Mouse (Mus musculus): ENCODE data around the gene Pkp1. TPM values are rescaled to one million over a fixed set of nuclear protein-coding genes. Genes with fewer than 3 reads are reported as not detected.
A peak's percentile ranks its signal among the peaks of the same experiment; 100 is the strongest.

Pkp1 gene
- total RNA-seq (2022), result not detected

GRCm38 (mm10) chr1:135918644-135919407 lies at the start of gene Pkp1:
Gene Pkp1, minus strand, starts transcription at chr1:135919207.
- DNase-seq (ENCODE audit: low spot score in 2 of 2), result no peak

GRCm38 (mm10) chr1:135967739-135968138 lies 48.7 kb upstream of the Pkp1 start:
- no peak for DNase-seq (ENCODE audit: low spot score in 2 of 2)

GRCm38 (mm10) chr1:135964561-135964960 lies 45.6 kb upstream of the Pkp1 start:
- DNase-seq (ENCODE audit: low spot score in 2 of 2), result no peak

GRCm38 (mm10) chr1:135963177-135963576 lies 44.2 kb upstream of the Pkp1 start:
- DNase-seq (ENCODE audit: low spot score in 2 of 2), result no peak

- DNase-seq (ENCODE audit: low spot score in 2 of 2), result no peak
Measured at GRCm38 (mm10) chr1:135958483-135958882, 39.5 kb upstream of the Pkp1 start.

DNA sequence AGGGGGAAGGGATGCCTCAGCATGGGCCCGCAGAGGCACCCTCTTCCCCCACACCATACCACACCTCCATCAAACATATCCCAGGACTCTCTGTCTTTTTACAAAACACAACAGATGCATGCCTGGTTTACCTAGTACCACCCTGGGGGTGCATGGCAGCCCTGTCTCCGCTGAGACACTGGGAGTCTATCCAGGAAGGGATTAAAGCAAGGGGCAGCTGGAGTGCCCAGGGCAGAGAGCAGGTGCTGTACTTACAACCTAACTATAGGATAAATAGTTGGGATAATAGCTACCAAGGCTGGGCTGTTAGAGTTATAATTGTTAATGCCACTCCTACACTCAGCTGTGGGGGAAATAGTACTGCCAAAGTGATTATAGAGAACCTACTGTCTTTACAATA lies 29.9 kb upstream of the Pkp1 start:
- DNase-seq (ENCODE audit: low spot score in 2 of 2), result no peak

- peak; percentile 29 to 44 for DNase-seq (ENCODE audit: low spot score in 2 of 2)
Measured at GRCm38 (mm10) chr1:135946247-135946646, 27.2 kb upstream of the Pkp1 start.

- DNase-seq (ENCODE audit: low spot score in 2 of 2), result peak in 1 of 2 experiments; percentile 25
Measured at GRCm38 (mm10) chr1:135945711-135946110, 26.7 kb upstream of the Pkp1 start.

GRCm38 (mm10) chr1:135944526-135945259 lies 25.7 kb upstream of the Pkp1 start:
- DNase-seq (ENCODE audit: low spot score in 2 of 2), result peak; percentile 77 to 87

GRCm38 (mm10) chr1:135943713-135944112 lies 24.7 kb upstream of the Pkp1 start:
- DNase-seq (ENCODE audit: low spot score in 2 of 2), result no peak

GRCm38 (mm10) chr1:135942116-135942515 lies 23.1 kb upstream of the Pkp1 start:
- DNase-seq (ENCODE audit: low spot score in 2 of 2), result no peak

DNA sequence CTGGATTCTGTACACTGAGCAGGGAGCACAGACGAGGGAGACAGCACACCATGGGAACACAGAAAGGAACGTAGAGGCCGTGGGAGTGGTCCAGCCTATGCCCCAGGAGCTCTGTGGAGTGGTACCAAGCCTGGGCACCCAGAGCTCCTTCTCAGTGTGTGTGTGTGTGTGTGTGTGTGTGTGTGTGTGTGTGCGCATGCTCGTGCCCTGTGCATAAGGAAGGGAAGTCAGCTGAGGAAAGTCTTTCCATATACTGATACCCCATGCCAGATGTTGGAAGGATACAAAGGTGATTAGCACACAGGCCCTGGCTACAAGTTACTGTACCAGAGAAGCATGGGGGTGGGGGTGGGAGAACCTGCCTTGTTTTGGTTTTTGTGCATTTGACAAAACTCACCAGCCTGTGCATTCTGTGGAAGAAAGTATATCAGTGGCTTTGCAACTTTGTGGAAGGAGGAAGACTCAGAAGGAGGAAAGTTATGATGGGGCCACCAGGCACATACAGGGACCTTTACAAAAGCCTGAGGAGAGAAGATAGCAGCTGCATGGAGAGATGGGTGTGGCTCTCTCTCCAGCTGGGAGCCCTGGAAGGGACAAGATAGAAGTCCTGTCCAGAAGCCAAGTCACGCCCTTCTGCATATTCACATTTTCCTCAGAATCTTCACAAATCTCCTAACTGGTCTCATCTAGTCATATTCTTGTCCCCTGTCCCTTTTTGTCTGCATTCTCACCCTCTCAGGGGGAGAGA lies 22.4 kb upstream of the Pkp1 start:
- no peak for DNase-seq (ENCODE audit: low spot score in 2 of 2)

DNA sequence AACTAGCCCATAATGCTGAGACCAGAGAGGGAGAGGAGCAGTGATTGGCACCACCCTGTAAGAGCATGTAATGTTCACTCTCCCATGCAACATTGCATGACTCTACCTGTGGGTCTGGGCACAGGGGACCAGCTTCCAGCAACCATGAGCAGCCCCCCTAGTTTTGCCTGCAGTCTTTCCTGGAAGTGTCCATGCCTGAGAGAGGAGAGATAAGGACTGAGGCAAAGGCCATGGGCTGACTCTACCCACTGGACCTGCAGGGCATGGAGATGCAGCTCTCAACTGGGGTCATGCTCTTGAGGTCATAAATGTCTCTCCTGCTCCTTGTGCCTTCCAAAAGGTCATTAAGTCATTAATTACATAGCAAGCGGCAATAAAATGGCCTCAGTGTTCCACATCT lies 17.1 kb upstream of the Pkp1 start:
- no peak for DNase-seq (ENCODE audit: low spot score in 2 of 2)

- DNase-seq (ENCODE audit: low spot score in 2 of 2), result no peak
Measured at GRCm38 (mm10) chr1:135933704-135934293, 14.8 kb upstream of the Pkp1 start.

DNA sequence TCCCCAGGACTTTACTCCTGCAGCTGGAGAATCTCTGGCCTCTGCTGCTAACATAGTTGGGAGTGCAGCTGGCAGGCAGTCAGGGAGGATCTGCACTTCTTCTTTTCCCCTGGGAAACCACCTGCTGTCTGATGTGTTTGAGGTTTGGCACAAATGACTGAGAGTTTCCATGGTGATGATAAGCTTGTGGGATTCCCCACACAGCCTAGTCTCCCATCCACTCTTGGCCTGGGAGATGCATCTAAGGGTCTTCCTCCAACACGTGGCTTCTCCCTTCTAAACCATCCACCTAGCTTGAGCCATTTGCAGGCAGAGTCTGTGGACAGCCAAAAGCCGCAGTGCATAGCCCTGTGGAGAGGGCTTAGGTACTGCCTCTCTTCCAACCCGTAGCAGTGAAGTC lies 10.9 kb upstream of the Pkp1 start:
- no peak for DNase-seq (ENCODE audit: low spot score in 2 of 2)

- DNase-seq (ENCODE audit: low spot score in 2 of 2), result no peak
Measured at GRCm38 (mm10) chr1:135925848-135926247, 6.8 kb upstream of the Pkp1 start.

GRCm38 (mm10) chr1:135924377-135924994 lies 5.5 kb upstream of the Pkp1 start:
- no peak for DNase-seq (ENCODE audit: low spot score in 2 of 2)

- DNase-seq (ENCODE audit: low spot score in 2 of 2), result no peak
Measured at GRCm38 (mm10) chr1:135923229-135923628, 4.2 kb upstream of the Pkp1 start.

DNA sequence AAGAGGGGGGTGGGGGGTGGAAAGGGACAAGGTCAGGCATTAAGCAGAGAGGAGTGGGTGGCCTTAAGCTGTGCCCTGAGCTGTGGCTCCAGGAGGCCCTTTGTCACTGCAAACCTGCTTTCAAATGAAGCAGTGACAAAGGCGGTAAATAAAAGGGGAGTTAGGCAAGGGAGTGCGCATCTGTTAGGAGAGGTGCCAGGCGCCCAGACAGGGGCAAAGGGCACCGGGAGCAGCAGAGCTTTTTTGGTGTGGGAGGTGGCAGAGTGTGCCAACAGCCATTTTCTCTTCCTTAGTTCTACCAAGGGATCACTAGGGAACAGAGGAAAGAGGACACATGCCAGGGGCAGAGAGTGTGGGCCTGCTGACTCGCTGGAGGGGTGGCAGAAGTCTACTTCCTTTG lies 1.8 kb downstream of the Pkp1 start:
- no peak for DNase-seq (ENCODE audit: low spot score in 2 of 2)

GRCm38 (mm10) chr1:135916486-135917058 lies 2.4 kb downstream of the Pkp1 start:
- no peak for DNase-seq (ENCODE audit: low spot score in 2 of 2)

DNA sequence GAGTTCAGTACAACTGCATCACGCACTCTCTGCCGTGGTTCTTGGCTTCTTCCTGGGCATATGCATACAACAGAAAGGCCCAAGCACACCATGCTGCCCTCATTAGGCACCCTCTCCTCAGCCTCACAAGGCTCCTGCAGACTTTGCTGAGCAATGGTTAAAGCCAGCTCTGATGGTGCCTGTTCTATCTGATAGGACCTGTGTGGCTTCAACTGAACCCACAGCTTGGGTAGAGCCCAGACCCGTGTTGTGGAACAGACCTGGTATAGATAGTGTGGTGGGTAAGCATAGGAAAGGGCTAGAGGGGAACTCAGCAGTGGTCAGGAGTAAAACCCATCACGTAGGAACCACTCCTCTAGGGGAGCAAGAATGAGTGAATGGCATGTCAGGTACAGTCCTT lies 5.3 kb downstream of the Pkp1 start:
- no peak for DNase-seq (ENCODE audit: low spot score in 2 of 2)
